Mouse (Mus musculus): ENCODE measurements around the gene Igsf11.

GRCm38 (mm10) chr16:38928760-38929159 is 36.3 kb downstream of the Igsf11 start:
- TF ChIP-seq CTCF (IDR thresholded peaks at IDR 0.05; ENCODE audit: low read depth) (no peak), EP300 (IDR thresholded peaks at IDR 0.05; ENCODE audit: low read depth) (no peak)

Measured in liver, embryonic 14.5 days (tissue).